Mouse (Mus musculus) thymus, postnatal 0 days (tissue): ENCODE measurements at regions not wholly inside any gene's neighbourhood (a gene's known extent, or its start where the extent isn't known, plus 50 kb on each side); places are given as distances from the start of the nearest gene placed in this dataset.

Experiments
- DNase-seq: peaks from one replicate; pipeline ENCODE4 v3.0.0-alpha.2; 2015; ENCODE audit warnings: low spot score

GRCm38 (mm10) chr11:71410582-71410981 lies 180.0 kb upstream of the Nlrp1b start:
- no peak for DNase-seq

- DNase-seq = no peak
These were observed 181.4 kb upstream of the Nlrp1b start for GRCm38 (mm10) chr11:71411958-71412357.

DNA sequence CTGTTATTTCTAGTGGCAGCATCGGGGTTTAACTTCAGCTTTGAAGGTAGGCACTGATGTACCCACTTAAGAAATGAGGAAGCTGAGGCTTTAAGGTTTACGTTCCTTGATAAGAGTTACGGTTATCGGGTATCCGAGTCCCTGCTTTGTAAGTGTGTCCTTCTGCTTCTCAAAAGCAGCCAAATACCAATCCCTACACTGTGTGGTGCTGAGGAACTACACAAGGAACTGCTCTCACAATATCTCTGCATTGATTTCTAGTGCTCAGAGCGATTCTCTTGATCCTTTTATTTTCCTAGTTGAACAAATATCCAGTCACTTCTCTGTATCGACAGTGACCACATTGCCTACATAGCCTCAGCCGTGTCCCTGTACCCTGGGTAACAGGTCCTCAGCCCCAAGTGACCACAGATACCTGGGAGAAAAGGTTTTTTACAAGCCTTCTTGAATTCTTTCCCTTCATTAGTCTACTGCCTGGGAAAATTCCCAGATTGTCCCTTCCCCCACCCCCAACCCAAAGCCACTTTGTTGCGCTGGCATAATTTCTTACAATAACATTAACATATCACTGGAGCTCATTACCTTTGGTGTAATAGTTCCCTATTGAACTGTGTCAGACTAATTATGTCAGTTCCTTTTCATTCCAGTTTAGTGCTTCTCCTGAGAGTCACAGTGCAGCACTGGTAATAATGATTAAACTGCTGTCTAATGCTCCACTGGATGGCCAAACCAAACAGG lies 184.0 kb upstream of the Nlrp1b start:
- no peak for DNase-seq

DNA sequence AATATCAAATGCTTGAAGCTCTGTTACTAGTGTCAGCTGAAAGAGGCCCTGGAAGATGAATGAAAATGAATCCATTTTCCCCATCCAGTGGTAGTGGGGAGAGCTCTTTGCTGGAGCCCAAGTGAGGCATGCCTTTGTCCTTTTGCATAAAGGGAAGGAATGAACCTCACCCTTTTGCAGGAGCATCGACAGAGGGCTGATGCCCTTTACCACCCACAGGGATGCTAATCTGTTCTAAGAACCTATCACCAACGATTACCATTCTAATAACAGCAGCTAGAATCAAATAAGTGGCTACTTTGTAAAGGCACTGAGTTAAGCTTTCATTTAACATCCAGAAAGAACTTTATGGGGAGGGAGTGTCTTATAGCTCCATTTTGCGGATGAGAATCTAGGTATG lies 184.9 kb upstream of the Nlrp1b start:
- no peak for DNase-seq

- no peak for DNase-seq
These were observed 191.8 kb upstream of the Nlrp1b start for GRCm38 (mm10) chr11:71422291-71422840.

GRCm38 (mm10) chr11:71423242-71423641 lies 192.7 kb upstream of the Nlrp1b start:
- no peak for DNase-seq

GRCm38 (mm10) chr11:71424879-71425278 lies 194.3 kb upstream of the Nlrp1b start:
- DNase-seq = no peak

DNA sequence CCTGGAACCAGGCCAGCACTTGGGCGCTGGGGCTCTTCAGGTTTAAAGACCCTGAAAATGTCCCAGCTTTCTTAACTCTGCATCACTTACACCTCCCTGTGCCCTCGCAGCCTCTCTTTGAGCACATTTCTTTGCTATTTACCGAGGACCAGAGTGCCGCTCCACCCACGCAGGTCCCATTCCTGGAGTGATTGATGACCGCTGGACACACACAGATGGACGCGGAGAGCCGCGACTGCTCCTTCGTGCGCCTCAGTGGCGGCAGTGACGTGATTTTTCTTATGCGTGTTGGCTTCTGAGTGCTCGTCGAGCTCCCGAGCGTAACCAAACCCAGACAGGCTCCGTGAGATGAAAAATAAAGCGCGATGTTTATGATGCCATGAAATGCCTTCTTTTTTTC lies 199.2 kb upstream of the Nlrp1b start:
- no peak for DNase-seq

DNA sequence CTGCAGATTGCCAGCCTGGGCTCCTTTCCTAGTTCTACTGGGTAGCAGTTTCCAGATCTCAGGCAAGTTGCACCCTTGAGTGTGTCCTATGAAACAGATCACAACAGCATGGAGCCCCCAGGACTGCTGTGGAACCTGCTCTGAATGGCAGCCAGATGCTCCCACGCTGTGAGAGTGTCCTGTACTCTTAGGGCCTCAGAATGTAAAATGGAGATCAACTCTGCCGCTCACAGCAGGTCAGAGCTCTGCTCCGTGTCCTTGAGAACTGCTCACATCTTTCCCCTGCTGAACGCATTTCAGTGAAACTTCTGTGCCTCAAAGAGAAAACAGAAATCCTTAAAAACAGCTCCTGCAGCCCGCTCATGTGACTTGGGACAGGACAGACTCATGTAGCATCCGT lies 203.7 kb upstream of the Nlrp1b start:
- DNase-seq = no peak

- DNase-seq = no peak
These were observed 204.4 kb upstream of the Nlrp1b start for GRCm38 (mm10) chr11:71434886-71435285.

DNA sequence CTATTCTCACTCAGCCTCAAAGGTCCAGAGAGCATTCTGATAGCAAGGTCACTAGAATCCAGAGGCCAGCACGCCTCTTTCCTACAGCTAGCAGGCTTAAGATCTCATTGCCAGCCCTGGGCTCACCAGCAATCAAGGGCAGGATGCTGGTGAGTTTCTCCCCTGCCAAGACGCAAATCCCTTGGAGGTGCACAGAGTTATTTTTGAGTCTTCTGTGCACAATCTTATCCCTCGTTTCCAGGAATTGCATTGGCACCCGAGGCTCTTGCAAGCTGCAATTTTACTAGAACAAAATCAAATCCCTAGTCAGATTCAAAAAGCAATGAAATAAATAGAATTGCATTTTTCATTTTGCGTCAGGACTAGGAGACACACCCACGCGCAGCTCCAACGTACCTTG lies 205.2 kb upstream of the Nlrp1b start:
- DNase-seq = no peak

DNA sequence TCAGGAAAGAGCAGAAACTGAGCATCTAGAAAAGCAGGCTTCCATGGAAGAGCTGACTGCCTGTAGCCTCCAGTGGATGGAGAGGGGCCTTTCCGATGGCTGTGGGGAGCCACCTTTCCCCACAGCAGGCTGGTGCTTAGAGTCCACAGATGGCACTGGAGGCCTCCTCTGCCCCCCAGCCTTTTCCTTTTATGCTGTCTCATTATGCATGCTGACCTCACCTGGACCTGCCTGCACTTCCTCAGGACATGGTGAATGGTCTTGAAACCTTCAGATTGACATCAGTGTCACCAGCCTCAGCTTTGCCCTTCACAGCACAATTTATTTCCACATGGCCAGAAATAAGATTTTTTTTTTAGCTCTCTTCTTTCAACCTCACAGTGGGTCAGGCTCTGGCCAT lies 205.8 kb upstream of the Nlrp1b start:
- no peak for DNase-seq

DNA sequence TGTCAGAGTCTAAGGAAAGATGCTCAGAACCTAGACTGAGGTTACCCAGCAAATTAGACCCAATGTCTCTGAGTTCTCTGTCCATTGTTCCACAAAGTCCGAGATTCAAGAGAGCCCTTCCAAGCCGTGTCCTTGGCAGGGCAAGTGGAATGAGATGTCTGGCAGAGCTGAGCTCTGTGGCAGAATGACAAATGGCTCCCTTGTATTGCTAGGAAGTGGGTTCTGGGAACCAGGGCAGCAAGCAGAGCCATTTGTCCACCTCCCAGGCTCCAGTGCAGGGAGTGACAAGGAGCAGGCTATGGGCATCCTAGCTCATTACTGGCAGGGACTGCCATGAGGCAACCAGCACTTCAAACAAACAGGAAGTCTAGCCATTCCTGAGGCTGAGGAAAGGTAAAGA lies 206.3 kb upstream of the Nlrp1b start:
- DNase-seq = no peak

DNA sequence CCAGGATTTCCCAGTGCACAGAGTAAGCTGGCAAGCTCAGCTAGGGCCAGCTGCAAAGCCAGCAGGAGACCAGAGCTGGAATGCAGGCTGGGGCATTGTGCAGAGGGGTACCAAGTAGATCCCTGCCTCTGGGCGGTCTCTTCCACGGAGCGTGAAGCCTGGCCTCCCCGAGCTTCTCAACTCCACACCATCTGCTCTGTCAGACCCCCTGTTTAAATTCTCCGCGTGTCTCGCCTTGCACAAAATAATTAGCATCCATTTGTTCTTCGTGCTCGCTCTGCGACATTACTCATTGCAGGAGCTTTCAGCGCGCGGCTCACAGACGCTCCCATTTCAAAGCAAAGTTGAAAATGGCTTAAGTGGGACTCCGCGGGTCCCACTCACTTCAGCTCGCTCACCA lies 209.3 kb upstream of the Nlrp1b start:
- DNase-seq = no peak

GRCm38 (mm10) chr11:71440392-71440791 lies 209.9 kb upstream of the Nlrp1b start:
- DNase-seq = no peak

DNA sequence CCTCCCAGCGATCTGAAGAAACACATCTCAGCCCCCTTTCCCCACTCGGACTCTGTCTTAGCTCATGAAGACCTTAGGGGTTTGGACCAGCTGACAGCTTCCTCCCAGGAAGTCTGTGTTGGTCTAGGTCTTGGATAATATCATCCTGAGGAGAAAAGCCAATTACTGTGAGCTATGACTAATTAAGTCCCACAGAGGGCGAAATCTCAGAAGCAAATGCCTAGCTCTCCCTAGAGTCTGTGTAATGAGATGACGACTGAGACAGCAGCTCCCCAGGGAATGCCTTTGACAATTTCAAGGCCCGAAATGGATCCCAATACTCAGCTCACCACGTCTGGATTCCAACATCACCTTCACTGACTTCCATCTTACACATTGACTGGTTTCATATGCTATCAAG lies 213.5 kb upstream of the Nlrp1b start:
- no peak for DNase-seq

GRCm38 (mm10) chr11:71446641-71447040 lies 216.1 kb upstream of the Nlrp1b start:
- no peak for DNase-seq

GRCm38 (mm10) chr11:71447841-71448745 lies 217.6 kb upstream of the Nlrp1b start:
- no peak for DNase-seq

DNA sequence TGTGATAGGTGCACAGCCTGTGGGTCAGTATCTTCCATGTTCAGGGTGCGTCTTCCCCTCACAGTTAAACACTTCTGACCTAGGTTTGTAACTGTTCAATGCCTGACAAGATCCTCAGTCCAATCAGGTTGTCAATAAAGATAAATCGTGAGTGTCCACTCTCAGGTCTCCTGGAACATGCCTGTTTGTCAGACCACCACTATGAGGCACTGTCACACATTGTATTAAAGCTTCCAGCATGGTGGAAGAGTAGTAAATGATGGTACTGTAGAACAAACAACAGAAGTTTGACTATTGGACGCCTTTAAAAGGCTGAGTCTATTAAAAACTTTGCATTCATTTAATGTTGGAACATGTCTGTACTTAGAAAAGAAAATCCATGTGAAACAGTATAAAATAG lies 249.6 kb upstream of the Nlrp1b start:
- no peak for DNase-seq

DNA sequence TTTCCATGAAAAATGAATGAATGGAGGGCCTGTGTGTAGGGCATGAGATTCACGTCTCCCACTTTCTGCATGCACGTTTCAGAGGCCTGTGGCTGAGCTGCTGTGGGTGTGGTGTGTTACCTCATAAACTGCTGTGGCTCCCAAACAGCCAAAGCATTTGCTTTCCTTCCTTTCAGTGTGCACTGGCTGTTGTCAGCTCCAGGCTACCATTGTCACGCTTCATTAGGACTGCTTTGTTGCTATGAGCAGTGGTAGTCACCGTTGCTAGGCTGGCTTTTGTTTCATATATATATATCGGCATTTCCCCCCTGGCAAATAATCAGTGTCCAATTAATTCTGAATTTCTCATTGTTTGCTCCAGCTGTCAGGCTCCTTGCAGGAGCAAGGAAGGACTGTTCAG lies 251.9 kb upstream of the Wscd1 start:
- DNase-seq = no peak

DNA sequence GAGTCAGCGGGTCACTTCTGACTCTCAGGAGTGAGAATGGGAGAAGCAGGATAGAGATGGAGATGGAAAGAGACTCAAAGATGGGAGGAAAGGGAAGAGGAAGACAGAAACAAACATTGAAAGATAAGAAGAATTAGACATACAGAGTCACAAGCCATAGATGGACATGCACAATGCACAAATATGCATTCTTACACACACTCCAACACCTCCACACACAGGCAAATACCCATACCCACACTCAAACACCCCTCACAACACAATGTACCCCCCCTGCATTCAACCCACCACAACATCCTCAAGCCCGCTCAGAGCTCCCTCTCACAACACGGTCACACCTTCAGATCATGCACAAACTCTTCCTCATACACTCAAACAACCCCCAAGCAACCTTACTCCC lies 251.4 kb upstream of the Wscd1 start:
- no peak for DNase-seq

- DNase-seq = no peak
These were observed 247.6 kb upstream of the Wscd1 start for GRCm38 (mm10) chr11:71502156-71502555.
